Mouse (Mus musculus): ENCODE measurements around the gene Crybb1.

The Crybb1 gene

GRCm38 (mm10) chr5:112286984-112287641 is 31.5 kb downstream of the Crybb1 start:
- peak; percentile 65 for DNase-seq (ENCODE audit: low spot score)

GRCm38 (mm10) chr5:112287652-112288051 is 32.0 kb downstream of the Crybb1 start:
- no peak for DNase-seq (ENCODE audit: low spot score)

- DNase-seq (ENCODE audit: low spot score), result no peak
Measured at GRCm38 (mm10) chr5:112288193-112289141, 32.9 kb downstream of the Crybb1 start.

- no peak for DNase-seq (ENCODE audit: low spot score)
Measured at GRCm38 (mm10) chr5:112289236-112289635, 33.6 kb downstream of the Crybb1 start.

- DNase-seq (ENCODE audit: low spot score), result no peak
Measured at GRCm38 (mm10) chr5:112289819-112290535, 34.4 kb downstream of the Crybb1 start.

GRCm38 (mm10) chr5:112290536-112290880 is 34.9 kb downstream of the Crybb1 start:
- no peak for DNase-seq (ENCODE audit: low spot score)

GRCm38 (mm10) chr5:112291866-112292265 is 36.3 kb downstream of the Crybb1 start:
- no peak for DNase-seq (ENCODE audit: low spot score)

- no peak for DNase-seq (ENCODE audit: low spot score)
Measured at GRCm38 (mm10) chr5:112292343-112292980, 36.8 kb downstream of the Crybb1 start.

- DNase-seq (ENCODE audit: low spot score), result no peak
Measured at GRCm38 (mm10) chr5:112293800-112294199, 38.2 kb downstream of the Crybb1 start.

GRCm38 (mm10) chr5:112294696-112295095 is 39.1 kb downstream of the Crybb1 start:
- no peak for DNase-seq (ENCODE audit: low spot score)

- no peak for DNase-seq (ENCODE audit: low spot score)
Measured at GRCm38 (mm10) chr5:112295162-112295561, 39.5 kb downstream of the Crybb1 start.

GRCm38 (mm10) chr5:112295564-112295963 is 39.9 kb downstream of the Crybb1 start:
- DNase-seq (ENCODE audit: low spot score), result no peak

- DNase-seq (ENCODE audit: low spot score), result no peak
Measured at GRCm38 (mm10) chr5:112296404-112297181, 41.0 kb downstream of the Crybb1 start.

GRCm38 (mm10) chr5:112297257-112297656 is 41.6 kb downstream of the Crybb1 start:
- DNase-seq (ENCODE audit: low spot score), result no peak

GRCm38 (mm10) chr5:112298226-112298988 is 42.8 kb downstream of the Crybb1 start:
- no peak for DNase-seq (ENCODE audit: low spot score)

GRCm38 (mm10) chr5:112299399-112299798 is 43.8 kb downstream of the Crybb1 start:
- no peak for DNase-seq (ENCODE audit: low spot score)

- DNase-seq (ENCODE audit: low spot score), result no peak
Measured at GRCm38 (mm10) chr5:112300112-112300511, 44.5 kb downstream of the Crybb1 start.

GRCm38 (mm10) chr5:112300721-112301308 is 45.2 kb downstream of the Crybb1 start:
- DNase-seq (ENCODE audit: low spot score), result no peak

- DNase-seq (ENCODE audit: low spot score), result no peak
Measured at GRCm38 (mm10) chr5:112301694-112302093, 46.1 kb downstream of the Crybb1 start.

- DNase-seq (ENCODE audit: low spot score), result peak; percentile 82
Measured at GRCm38 (mm10) chr5:112302310-112302709, 46.7 kb downstream of the Crybb1 start.
